8 mouse cellular contexts compared by ENCODE assay signal in the genomic region with DNA sequence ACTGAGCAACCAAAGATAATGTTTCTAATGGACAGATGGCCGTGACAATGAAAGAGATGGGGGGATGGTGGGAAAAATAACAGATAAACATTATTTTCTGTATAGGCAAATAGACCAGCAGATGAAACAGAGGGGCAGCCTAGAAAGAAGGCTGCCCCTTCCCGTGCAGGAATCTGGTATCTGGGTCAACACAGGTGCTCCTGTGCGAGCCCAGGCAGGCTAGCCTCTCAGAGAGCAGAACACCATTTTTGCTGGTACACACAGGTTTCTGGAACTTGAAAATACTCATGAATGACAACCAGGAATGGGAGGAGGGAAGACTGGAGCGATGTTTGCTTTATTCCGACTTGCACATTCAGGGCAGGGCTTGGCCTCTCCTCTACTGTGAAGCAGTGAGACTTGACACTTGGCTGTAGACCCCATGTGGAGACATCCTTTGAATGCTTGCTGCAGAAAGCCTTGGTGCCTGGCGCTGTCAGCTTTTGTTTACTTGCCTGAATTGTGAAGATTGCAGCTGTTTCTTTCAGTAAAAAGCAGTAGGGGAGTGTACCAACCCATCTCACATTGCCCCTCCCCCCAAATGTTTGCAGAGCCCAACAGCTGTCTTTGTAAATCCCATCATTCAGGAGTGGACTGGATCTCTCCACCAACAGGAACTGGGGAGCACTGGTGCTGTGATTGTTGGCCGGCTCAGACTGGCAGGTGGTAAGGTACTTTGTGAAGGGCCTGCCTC.
DNase-seq lines count a peak whose midpoint lies in the region; ATAC-seq and TF ChIP-seq lines count a peak whose summit lies in the region.

No protein-coding gene starts in this region.

- H3K36me3 ChIP-seq in lung, postnatal 0 days (ENCODE audit: insufficient read depth, low read length), result no peaks in the 10 kb centered on the region
- no peaks in the 10 kb centered on the region for H3K36me3 ChIP-seq in stomach, embryonic 14.5 days (ENCODE audit: control insufficient read depth, insufficient read depth, low read length)

- no peak overlapping the region for H3K27ac ChIP-seq in lung, postnatal 0 days (ENCODE audit: low read length)
- 0 out of 2 replicates have a peak overlapping the region, but pooled peaks have one; percentile 22 for H3K27ac ChIP-seq in stomach, embryonic 14.5 days (ENCODE audit: low read length)

- intact Hi-C loops in left cerebral cortex, postnatal 10 days (cut with DNase I), result no loop called here

- no peaks in the 10 kb centered on the region for H3K27me3 ChIP-seq in lung, postnatal 0 days (replicated peaks; ENCODE audit: insufficient read depth, low read length)
- no peaks in the 10 kb centered on the region for H3K27me3 ChIP-seq in stomach, embryonic 14.5 days (ENCODE audit: control insufficient read depth, insufficient read depth, low read length)

- peak; percentile 33 to 64 for DNase-seq in left cerebral cortex, postnatal 10 days (ENCODE audit: extremely low spot score in 1 of 2, low spot score in 2 of 2)
- no peak for DNase-seq in left cerebral cortex, adult 8-10 months (ENCODE audit: low spot score in 2 of 2)
- peak; percentile 42 for DNase-seq in cerebellum, adult 8-10 months
- peak; percentile 43 for DNase-seq in forelimb bud, embryonic 11.5 days (ENCODE audit: low read depth, low spot score)
- peak; percentile 89 for DNase-seq in lung, postnatal 0 days (ENCODE audit: low spot score)
- DNase-seq in left cerebral cortex, adult 9 months (ENCODE audit: low spot score in 2 of 2), result no peak
- DNase-seq in right cerebral cortex, postnatal 4 days, result no peak

- no peak for TF ChIP-seq CTCF in lung, postnatal 0 days (IDR thresholded peaks at IDR 0.05)

- peak; percentile 87 for ATAC-seq in lung, postnatal 0 days
- peak; percentile 64; the same call in 1 of the 2 replicates for ATAC-seq in stomach, embryonic 14.5 days (ENCODE audit: insufficient number of reproducible peaks, insufficient read depth, low FRiP score, low read depth)

- H3K9me3 ChIP-seq in lung, postnatal 0 days (ENCODE audit: low read length), result peaks cover 8% of the 10 kb centered on the region; the same call in 1 of the 2 replicates
- peaks cover 9% of the 10 kb centered on the region; the same call in 1 of the 2 replicates for H3K9me3 ChIP-seq in stomach, embryonic 14.5 days (ENCODE audit: control insufficient read depth, low read depth, low read length)

- WGBS in lung, postnatal 0 days, result 20% methylated on average over 7 of the region's 7 CpGs
- WGBS in stomach, embryonic 14.5 days, result 11% methylated on average over 7 of the region's 7 CpGs

- TF ChIP-seq EP300 in lung, postnatal 0 days (IDR thresholded peaks at IDR 0.05), result no peak

- no peak overlapping the region for H3K4me2 ChIP-seq in lung, postnatal 0 days (replicated peaks; ENCODE audit: low read depth, low read length)
- no peak overlapping the region for H3K4me2 ChIP-seq in stomach, embryonic 14.5 days (replicated peaks; ENCODE audit: low read depth, low read length)

- H3K4me1 ChIP-seq in lung, postnatal 0 days (ENCODE audit: insufficient read depth, low read depth, low read length), result no peaks in the 10 kb centered on the region
- H3K4me1 ChIP-seq in stomach, embryonic 14.5 days (ENCODE audit: control insufficient read depth, insufficient read depth, low read length), result peaks cover 17% of the 10 kb centered on the region

- no peak overlapping the region for H3K4me3 ChIP-seq in lung, postnatal 0 days (ENCODE audit: low read depth, low read length)
- H3K4me3 ChIP-seq in stomach, embryonic 14.5 days (ENCODE audit: low read depth, low read length), result no peak overlapping the region

- H3K9ac ChIP-seq in lung, postnatal 0 days (replicated peaks; ENCODE audit: low read depth), result no peak overlapping the region
- H3K9ac ChIP-seq in stomach, embryonic 14.5 days (replicated peaks; ENCODE audit: low read depth, low read length), result no peak overlapping the region

Comparison
In these comparisons a context has a peak if more than half of its experiments do, and no peak if none do; other contexts are left out.
1. DNase-seq: peak in left cerebral cortex, postnatal 10 days (2 of 2), cerebellum, adult 8-10 months (single experiment), forelimb bud, embryonic 11.5 days (single experiment) and lung, postnatal 0 days (single experiment); none in left cerebral cortex, adult 8-10 months (0 of 2), left cerebral cortex, adult 9 months (0 of 2) and right cerebral cortex, postnatal 4 days (single experiment).